Mouse (Mus musculus) midbrain, embryonic 11.5 days (tissue): Measurements from ENCODE around the gene Vps9d1. TPM values are rescaled to one million over a fixed set of nuclear protein-coding genes. Genes with fewer than 3 reads are reported as not detected.
A peak's percentile ranks its signal among the peaks of the same experiment; 100 is the strongest.
"Not testable (repeated sequence)": the region's sequence is repeated elsewhere in the genome, so short reads cannot be mapped to it uniquely, and the experiment has no call there.

Source experiments
- ATAC-seq: fragments of 200-750 bp; cut with Nextera tagmentation; 2 replicates; pipeline ENCODE4 v1.8.0; 2017; ENCODE audit warnings: moderate TSS enrichment, moderate library complexity; ENCODE audit not compliant: low FRiP score
- DNase-seq: peaks from one replicate; pipeline ENCODE4 v3.0.0; 2015; ENCODE audit warnings: low spot score; ENCODE audit errors: missing footprints
- H3K27ac ChIP-seq: fragments of 300-500 bp; sonication (generic); 2 replicates; pipeline ENCODE4 v1.5.1; 2014; ENCODE audit warnings: low read depth, low read length
- H3K27me3 ChIP-seq: fragments of 300-500 bp; sonication (generic); 2 replicates; pipeline ENCODE4 v1.6.1; 2014; ENCODE audit warnings: mild to moderate bottlenecking, low read length, moderate library complexity, mixed read lengths; ENCODE audit not compliant: control insufficient read depth, insufficient read depth
- H3K36me3 ChIP-seq: fragments of 300-500 bp; sonication (generic); 2 replicates; pipeline ENCODE4 v1.6.1; 2014; ENCODE audit warnings: mild to moderate bottlenecking, low read length, moderate library complexity, mixed read lengths; ENCODE audit not compliant: control insufficient read depth, insufficient read depth
- H3K4me1 ChIP-seq: fragments of 300-500 bp; sonication (generic); 2 replicates; pipeline ENCODE4 v1.6.1; 2014; ENCODE audit warnings: low read length; ENCODE audit not compliant: control insufficient read depth, insufficient read depth
- H3K4me2 ChIP-seq: fragments of 300-500 bp; sonication (generic); 2 replicates; pipeline ENCODE4 v1.6.1; 2014; ENCODE audit warnings: mild to moderate bottlenecking, moderate library complexity
- H3K4me3 ChIP-seq: fragments of 300-500 bp; sonication (generic); 2 replicates; pipeline ENCODE4 v1.5.1; 2014; ENCODE audit warnings: low read depth, low read length
- H3K9ac ChIP-seq: fragments of 300-500 bp; sonication (generic); 2 replicates; pipeline ENCODE4 v1.6.1; 2014; ENCODE audit warnings: low read length
- H3K9me3 ChIP-seq: fragments of 300-500 bp; sonication (generic); 2 replicates; pipeline ENCODE4 v1.6.1; 2016; ENCODE audit warnings: low read length; ENCODE audit not compliant: control insufficient read depth
- WGBS: fragments of 180-500 bp; shearing (Covaris S2); extraction: QIAGEN DNeasy Blood & Tissue Kit; methylation state at CpG from one replicate; pipeline ENCODE4 v1.1.7; 2014; 5-methylcytosine and 5-hydroxymethylcytosine counted together
- polyA plus RNA-seq: library from polyadenylated mRNA; unstranded; fragments of >200 nt; fragmentation: Nextera tagmentation; extraction: Ambion mirVana; gene quantifications from 2 replicates; pipeline ENCODE4 v1.2.1, GENCODE M21; 2014

Vps9d1 gene
- polyA plus RNA-seq, 1 experiment from 2014 or later: 23.7 TPM

GRCm38 (mm10) chr8:123233300-123233699 is 20.8 kb downstream of the Vps9d1 start:
- DNase-seq: no peak
- Histone ChIP-seq H3K4me3 (no peak overlapping the region), H3K27me3 (peaks cover 13% of the 10 kb centered on the region; the same call in 1 of the 2 replicates), H3K9me3 (no peaks in the 10 kb centered on the region), H3K36me3 (no peaks in the 10 kb centered on the region), H3K4me2 (no peak overlapping the region), H3K9ac (no peak overlapping the region), H3K4me1 (peaks cover 7% of the 10 kb centered on the region), H3K27ac (no peak overlapping the region)
- no peak for ATAC-seq
- 64% methylated on average over 13 of the region's 13 CpGs for WGBS

- H3K27ac ChIP-seq: no peak overlapping the region
- no peak for DNase-seq
- no peak overlapping the region for H3K9ac ChIP-seq
Measured at GRCm38 (mm10) chr8:123232553-123232952, 21.6 kb downstream of the Vps9d1 start.

GRCm38 (mm10) chr8:123231742-123232141 is 22.4 kb downstream of the Vps9d1 start:
- Histone ChIP-seq H3K36me3 (no peaks in the 10 kb centered on the region; the same call in 1 of the 2 replicates), H3K27ac (no peak overlapping the region), H3K9me3 (no peaks in the 10 kb centered on the region), H3K27me3 (peaks cover 13% of the 10 kb centered on the region; the same call in 1 of the 2 replicates), H3K4me1 (peaks cover 7% of the 10 kb centered on the region), H3K9ac (no peak overlapping the region), H3K4me3 (no peak overlapping the region), H3K4me2 (no peak overlapping the region)
- ATAC-seq (no peak), DNase-seq (no peak)
- WGBS: 65% methylated on average over 5 of the region's 5 CpGs

More at GRCm38 (mm10) chr8:123232553-123232952, 21.6 kb downstream of the Vps9d1 start:
- Histone ChIP-seq H3K9me3 (no peaks in the 10 kb centered on the region), H3K4me1 (peaks cover 7% of the 10 kb centered on the region), H3K27me3 (peaks cover 13% of the 10 kb centered on the region; the same call in 1 of the 2 replicates), H3K4me2 (no peak overlapping the region), H3K36me3 (no peaks in the 10 kb centered on the region), H3K4me3 (no peak overlapping the region)
- WGBS: 32% methylated on average over 7 of the region's 7 CpGs
- ATAC-seq: no peak

- WGBS: 87% methylated on average over 11 of the region's 11 CpGs
- not testable (repeated sequence) for H3K27ac ChIP-seq, ATAC-seq
Measured at GRCm38 (mm10) chr8:123230326-123230725, 23.8 kb downstream of the Vps9d1 start.

GRCm38 (mm10) chr8:123228416-123228815 is 25.7 kb downstream of the Vps9d1 start:
- DNase-seq (no peak), ATAC-seq (no peak)
- no peak overlapping the region for H3K9ac ChIP-seq
- no peak overlapping the region for H3K27ac ChIP-seq
- no peak overlapping the region for H3K4me3 ChIP-seq
- 94% methylated on average over 1 of the region's 1 CpGs for WGBS
- H3K4me1 ChIP-seq: peaks cover 10% of the 10 kb centered on the region
- H3K4me2 ChIP-seq: no peak overlapping the region
- no peaks in the 10 kb centered on the region; the same call in 1 of the 2 replicates for H3K36me3 ChIP-seq
- no peaks in the 10 kb centered on the region for H3K9me3 ChIP-seq
- peaks cover under 1% of the 10 kb centered on the region; the same call in 1 of the 2 replicates for H3K27me3 ChIP-seq

More at GRCm38 (mm10) chr8:123230326-123230725, 23.8 kb downstream of the Vps9d1 start:
- H3K4me1 ChIP-seq, H3K9me3 ChIP-seq, H3K4me3 ChIP-seq, H3K4me2 ChIP-seq, DNase-seq, H3K36me3 ChIP-seq, H3K9ac ChIP-seq: not testable (repeated sequence)
- H3K27me3 ChIP-seq: peaks cover 11% of the 10 kb centered on the region; the same call in 1 of the 2 replicates

GRCm38 (mm10) chr8:123224278-123225266 is 29.6 kb downstream of the Vps9d1 start, which contains the start of gene Cdk10:
Gene Cdk10, plus strand, starts transcription at chr8:123224842.
- Histone ChIP-seq H3K9ac (peak within 1 kb of the TSS; percentile 82), H3K27ac (peak within 1 kb of the TSS; percentile 15; the same call in 1 of the 2 replicates), H3K4me2 (peak within 1 kb of the TSS; percentile 96), H3K27me3 (no peaks in the 10 kb centered on the region), H3K4me3 (peak within 1 kb of the TSS; percentile 66), H3K9me3 (no peaks in the 10 kb centered on the region), H3K36me3 (no peaks in the 10 kb centered on the region; the same call in 1 of the 2 replicates), H3K4me1 (peaks cover 10% of the 10 kb centered on the region)
- ATAC-seq (peak; percentile 92), DNase-seq (peak; percentile 100)
- 4% methylated on average over 59 of the region's 59 CpGs for WGBS

- H3K9ac ChIP-seq: no peak overlapping the region
- no peaks in the 10 kb centered on the region for H3K9me3 ChIP-seq
- no peak overlapping the region for H3K4me3 ChIP-seq
- DNase-seq (no peak), ATAC-seq (no peak)
- H3K27ac ChIP-seq: no peak overlapping the region
- H3K27me3 ChIP-seq: no peaks in the 10 kb centered on the region
- H3K4me2 ChIP-seq: no peak overlapping the region
- 96% methylated on average over 1 of the region's 1 CpGs for whole genome bisulfite sequencing
- H3K4me1 ChIP-seq: peaks cover 10% of the 10 kb centered on the region
- no peaks in the 10 kb centered on the region for H3K36me3 ChIP-seq
Measured at GRCm38 (mm10) chr8:123220917-123221316, 33.2 kb downstream of the Vps9d1 start.

GRCm38 (mm10) chr8:123215430-123215829 is 38.7 kb downstream of the Vps9d1 start:
- no peaks in the 10 kb centered on the region for H3K36me3 ChIP-seq
- no peak overlapping the region for H3K27ac ChIP-seq
- no peaks in the 10 kb centered on the region for H3K27me3 ChIP-seq
- H3K9ac ChIP-seq: no peak overlapping the region
- no peak overlapping the region for H3K4me3 ChIP-seq
- no peaks in the 10 kb centered on the region for H3K9me3 ChIP-seq
- peaks cover 16% of the 10 kb centered on the region for H3K4me1 ChIP-seq
- H3K4me2 ChIP-seq: no peak overlapping the region
- 81% methylated on average over 3 of the region's 3 CpGs for WGBS
- ATAC-seq (no peak), DNase-seq (no peak)
